ENCODE assay signal across 28 mouse cellular contexts in genomic region chr8:83829851-83830250, GRCm38 (mm10).
DNase-seq lines count a peak whose midpoint lies in the region; ATAC-seq and TF ChIP-seq lines count a peak whose summit lies in the region.
"Had no signal": no experiment of that assay in that cellular context is flagged by ENCODE, and none has a peak within 500 bp of the region (broad histone marks: within the 10 kb centered on the region; RNA-seq: fewer than 3 reads in every experiment).

No protein-coding gene starts in this region.

- H3K79me2 ChIP-seq in CH12.LX (replicated peaks; ENCODE audit: control insufficient read depth, extremely low read depth, insufficient read depth, poor library complexity, severe bottlenecking) = no peaks in the 10 kb centered on the region

- no peaks in the 10 kb centered on the region for H3K9me3 ChIP-seq in CH12.LX (replicated peaks; ENCODE audit: low read length)
- H3K9me3 ChIP-seq in liver, postnatal 0 days (ENCODE audit: low read length) = no peaks in the 10 kb centered on the region
- H3K9me3 ChIP-seq: forebrain, embryonic 10.5 days; forebrain, embryonic 13.5 days had no signal

- 53% methylated on average over 2 of the region's 2 CpGs for WGBS in liver, postnatal 0 days (ENCODE audit: insufficient replicate concordance)

- in situ Hi-C loops in CH12.LX (cut with MboI; ENCODE audit: low pct_ligation_motif_present, low pct_unique_long_range_greater_than_20kb, low sequenced_read_pairs) = no loop called here

- peak; percentile 12 for DNase-seq in CD4-positive, CD25-positive, alpha-beta regulatory T cell, adult 2 months (ENCODE audit: low read depth, low spot score)
- peak; percentile 33 for DNase-seq in CH12.LX (ENCODE audit: extremely low read depth)
- DNase-seq in ES-CJ7 (ENCODE audit: low read depth, low spot score) = peak; percentile 71
- DNase-seq in R1 (ENCODE audit: low read depth, low spot score) = peak; percentile 54
- no peak for DNase-seq in layer of hippocampus, postnatal 25 days (ENCODE audit: extremely low spot score in 1 of 2, low spot score in 1 of 2)
- DNase-seq in liver, postnatal 0 days = no peak
- DNase-seq: adrenal gland, adult 8-10 months; adrenal gland, postnatal 25 days; B cell, adult 2 months; cerebellum, adult 18-20 months; cerebellum, adult 9-10 months; cerebellum, postnatal 14 days; forebrain, postnatal 0 days; gastrocnemius, adult 2 months; gastrocnemius, postnatal 14 days; heart, adult 2 months; kidney, adult 18-20 months; kidney, adult 9 months had no signal

- TF ChIP-seq EP300 in CH12.LX (IDR thresholded peaks at IDR 0.05; ENCODE audit: low read length) = no peak
- TF ChIP-seq EP300 in liver, postnatal 0 days (IDR thresholded peaks at IDR 0.05; ENCODE audit: low read depth) = no peak

- no peak overlapping the region for H3K4me3 ChIP-seq in CH12.LX (replicated peaks in 1 of 3; ENCODE audit: low read depth in 2 of 3, low read length in 2 of 3, poor library complexity in 1 of 3)
- H3K4me3 ChIP-seq in liver, postnatal 0 days (ENCODE audit: low read depth, low read length) = no peak overlapping the region
- H3K4me3 ChIP-seq: forebrain, embryonic 10.5 days; forebrain, embryonic 13.5 days; gastrocnemius, adult 2 months; heart, adult 2 months; hindbrain, embryonic 13.5 days had no signal

- TF ChIP-seq POLR2A in CH12.LX (IDR thresholded peaks at IDR 0.05; ENCODE audit: low read depth, low read length) = no peak

- no peak for ATAC-seq in CD4-positive, CD25-positive, alpha-beta regulatory T cell, adult 4 months
- ATAC-seq in activated CD4-positive, CD25-positive, alpha-beta regulatory T cell, adult 4 months = no peak
- no peak for ATAC-seq in liver, postnatal 0 days
- ATAC-seq: forebrain, embryonic 13.5 days; forebrain, postnatal 0 days; hindbrain, embryonic 16.5 days; inflammation-experienced regulatory T-cells, adult 6 months; intestine, embryonic 16.5 days; Patski had no signal

- peaks cover 3% of the 10 kb centered on the region for H3K27me3 ChIP-seq in CH12.LX (replicated peaks)
- no peaks in the 10 kb centered on the region for H3K27me3 ChIP-seq in liver, postnatal 0 days (ENCODE audit: insufficient read depth, low read length)
- H3K27me3 ChIP-seq: hindbrain, embryonic 13.5 days had no signal

- TF ChIP-seq RAD21 in CH12.LX (IDR thresholded peaks at IDR 0.05; ENCODE audit: low read depth, low read length) = no peak; the same call in none of the 2 replicates

- peaks cover 0 to 3% of the 10 kb centered on the region in 2 experiments; a peak in 3 of 4 replicates for H3K4me1 ChIP-seq in CH12.LX (ENCODE audit: control insufficient read depth in 1 of 2, insufficient read depth in 2 of 2)
- H3K4me1 ChIP-seq in liver, postnatal 0 days (ENCODE audit: insufficient read depth) = no peaks in the 10 kb centered on the region
- H3K4me1 ChIP-seq: forebrain, embryonic 10.5 days; forebrain, embryonic 13.5 days; hindbrain, embryonic 13.5 days had no signal

- TF ChIP-seq CTCF in CH12.LX (conservative IDR thresholded peaks at IDR 0.05 in 1 of 2, IDR thresholded peaks at IDR 0.05 in 1 of 2; ENCODE audit: low read depth in 2 of 2, low read length in 2 of 2) = peak in 1 of 2 experiments; percentile 31; a peak in 2 of 4 replicates
- no peak for TF ChIP-seq CTCF in liver, postnatal 0 days (IDR thresholded peaks at IDR 0.05; ENCODE audit: low read depth)

- H3K27ac ChIP-seq in CH12.LX (ENCODE audit: insufficient read depth, low read depth) = no peak overlapping the region
- no peak overlapping the region for H3K27ac ChIP-seq in liver, postnatal 0 days (ENCODE audit: low read depth)
- H3K27ac ChIP-seq: forebrain, embryonic 10.5 days; forebrain, embryonic 13.5 days; gastrocnemius, adult 2 months; heart, adult 2 months; hindbrain, embryonic 13.5 days had no signal

- H3K4me2 ChIP-seq in CH12.LX (ENCODE audit: insufficient read depth, low read depth, poor library complexity, severe bottlenecking) = no peak overlapping the region
- no peak overlapping the region for H3K4me2 ChIP-seq in liver, postnatal 0 days (ENCODE audit: low read depth, low read length)
- H3K4me2 ChIP-seq: forebrain, embryonic 13.5 days; heart, embryonic 11.5 days; hindbrain, embryonic 13.5 days had no signal

- H3K9ac ChIP-seq in CH12.LX (ENCODE audit: insufficient read depth, low read depth) = no peak overlapping the region
- no peak overlapping the region for H3K9ac ChIP-seq in liver, postnatal 0 days (replicated peaks)
- H3K9ac ChIP-seq: forebrain, embryonic 13.5 days; forebrain, postnatal 0 days; hindbrain, embryonic 13.5 days had no signal

- dilution Hi-C loops in CH12.LX (cut with MboI; ENCODE audit: extremely low pct_ligation_motif_present, extremely low pct_unique_long_range_greater_than_20kb, low sequenced_read_pairs) = no loop called here

- H3K36me3 ChIP-seq in CH12.LX (replicated peaks in 1 of 2; ENCODE audit: control insufficient read depth in 1 of 2, insufficient read depth in 1 of 2, low read length in 1 of 2) = no peaks in the 10 kb centered on the region
- H3K36me3 ChIP-seq in liver, postnatal 0 days (replicated peaks; ENCODE audit: insufficient read depth, low read length) = no peaks in the 10 kb centered on the region
- H3K36me3 ChIP-seq: forebrain, embryonic 10.5 days; hindbrain, embryonic 13.5 days had no signal

TF ChIP-seq in CH12.LX, 34 proteins besides CTCF, POLR2A, EP300 and RAD21:
- no peak for TF ChIP-seq E2F4 (IDR thresholded peaks at IDR 0.05; ENCODE audit: insufficient replicate concordance, low read depth, low read length)
- no peak for TF ChIP-seq HCFC1 (IDR thresholded peaks at IDR 0.05; ENCODE audit: low read depth, low read length)
- no peak for TF ChIP-seq NRF1 (IDR thresholded peaks at IDR 0.05; ENCODE audit: low read depth, low read length)
- peak; percentile 25; the same call in 1 of the 2 replicates for TF ChIP-seq SMC3 (IDR thresholded peaks at IDR 0.05; ENCODE audit: low read depth, low read length)
- TF ChIP-seq MAFK (IDR thresholded peaks at IDR 0.05; ENCODE audit: insufficient replicate concordance, low read length) = no peak
- TF ChIP-seq JUND (conservative IDR thresholded peaks at IDR 0.05; ENCODE audit: low read depth, low read length) = no peak
- TF ChIP-seq UBTF (IDR thresholded peaks at IDR 0.05; ENCODE audit: low read depth, low read length) = no peak
- no peak for TF ChIP-seq MAZ (IDR thresholded peaks at IDR 0.05; ENCODE audit: low read depth, low read length)

Comparison
In these comparisons a context has a peak if more than half of its experiments do, and no peak if none do; other contexts are left out.
1. DNase-seq: peak in CD4-positive, CD25-positive, alpha-beta regulatory T cell, adult 2 months (single experiment), CH12.LX (single experiment), ES-CJ7 (single experiment) and R1 (single experiment); none in layer of hippocampus, postnatal 25 days (0 of 2) and liver, postnatal 0 days (single experiment).